Comparison of ENCODE assay signal across 9 mouse cellular contexts in genomic region chr5:143299686-143300085, GRCm38 (mm10). TPM values are rescaled to one million over a fixed set of nuclear protein-coding genes. Genes with fewer than 3 reads are reported as not detected.
DNase-seq lines count a peak whose midpoint lies in the region; ATAC-seq and TF ChIP-seq lines count a peak whose summit lies in the region.
"Had no signal": no experiment of that assay in that cellular context is flagged by ENCODE, and none has a peak within 500 bp of the region (broad histone marks: within the 10 kb centered on the region; RNA-seq: fewer than 3 reads in every experiment).

No protein-coding gene starts in this region.

- H3K4me2 ChIP-seq in heart, embryonic 12.5 days = no peak overlapping the region
- H3K4me2 ChIP-seq: neural tube, embryonic 13.5 days had no signal

- no peak overlapping the region for H3K9ac ChIP-seq in heart, embryonic 12.5 days
- H3K9ac ChIP-seq: neural tube, embryonic 13.5 days had no signal

- H3K36me3 ChIP-seq in heart, embryonic 12.5 days = peaks cover 55% of the 10 kb centered on the region

- peak; percentile 31 to 58 for DNase-seq in heart, postnatal 36 days
- peak; percentile 20 to 31 for DNase-seq in urinary bladder, postnatal 36 days (ENCODE audit: low spot score in 2 of 2)
- DNase-seq in urinary bladder, adult 2 months (ENCODE audit: low spot score) = no peak
- peak; percentile 82 to 88 for DNase-seq in cerebellum, postnatal 10 days
- peak; percentile 40 to 66 for DNase-seq in left cerebral cortex, adult 2 months (ENCODE audit: extremely low spot score in 1 of 2, low spot score in 2 of 2)
- DNase-seq in right cerebral cortex, adult 2 months (ENCODE audit: low spot score in 2 of 2) = peak; percentile 64 to 74
- no peak for DNase-seq in Muller cell, postnatal 12 days (ENCODE audit: inconsistent ontology term)

- 92% methylated on average over 4 of the region's 4 CpGs for WGBS in heart, embryonic 12.5 days

- H3K9me3 ChIP-seq in heart, embryonic 12.5 days (replicated peaks) = peaks cover 4% of the 10 kb centered on the region; the same call in 1 of the 2 replicates
- H3K9me3 ChIP-seq: neural tube, embryonic 13.5 days had no signal

- no peak overlapping the region for H3K27ac ChIP-seq in heart, embryonic 12.5 days (ENCODE audit: poor library complexity, severe bottlenecking)
- no peak overlapping the region for H3K27ac ChIP-seq in left cerebral cortex, adult 2 months
- H3K27ac ChIP-seq: neural tube, embryonic 13.5 days had no signal

- peak; percentile 77 for TF ChIP-seq CTCF in left cerebral cortex, adult 2 months (IDR thresholded peaks at IDR 0.05)

- no peak overlapping the region for H3K4me3 ChIP-seq in heart, embryonic 12.5 days
- no peak overlapping the region for H3K4me3 ChIP-seq in left cerebral cortex, adult 2 months
- H3K4me3 ChIP-seq: neural tube, embryonic 13.5 days had no signal

- peaks cover 16% of the 10 kb centered on the region for H3K4me1 ChIP-seq in heart, embryonic 12.5 days (replicated peaks)

- no peak for ATAC-seq in heart, embryonic 12.5 days (ENCODE audit: insufficient number of reproducible peaks, low FRiP score)

- intact Hi-C loops in heart, postnatal 36 days (cut with DNase I) = loop anchor here (5.0 kb wide), 3 partner anchors 62 to 212 kb away; partner anchors contain the start of gene Zfp12
- intact Hi-C loops in left cerebral cortex, adult 2 months (cut with DNase I) = loop anchor here (5.0 kb wide), 2 partner anchors 47 to 122 kb away; no protein-coding TSS in a partner anchor

- peaks cover 3% of the 10 kb centered on the region for H3K27me3 ChIP-seq in heart, embryonic 12.5 days (replicated peaks)

RNA-seq across cellular contexts. Expression of gene Zfp853, which starts 6.3 kb away (rescaled TPM):
- total RNA-seq in heart, postnatal 36 days (2021) = under 1 TPM; 0.08 to 0.19 TPM
- polyA plus RNA-seq in heart, embryonic 12.5 days (2016; fragmentation: Nextera tagmentation; extraction: Ambion mirVana) = 0.09 TPM in 1 of 2 replicates, not detected in the other
- 0.43 and 0.49 TPM in 2 replicates for polyA plus RNA-seq in urinary bladder, adult 2 months (2012; rRNA removed)
- total RNA-seq in left cerebral cortex, adult 2 months (2021) = 1 to 10 TPM; 5.8 to 7.1 TPM

RNA-seq across cellular contexts. Expression of gene E130309D02Rik, which starts 15.5 kb away (rescaled TPM):
- total RNA-seq in heart, postnatal 36 days (2021) = 10 to 100 TPM; 15.4 to 15.8 TPM
- 26.9 and 27.6 TPM in 2 replicates for polyA plus RNA-seq in heart, embryonic 12.5 days (2016; fragmentation: Nextera tagmentation; extraction: Ambion mirVana)
- 8.4 and 10.6 TPM in 2 replicates for polyA plus RNA-seq in urinary bladder, adult 2 months (2012; rRNA removed)
- 10 to 100 TPM; 24.2 to 25.5 TPM for total RNA-seq in left cerebral cortex, adult 2 months (2021)

RNA-seq across cellular contexts. Expression of gene Zdhhc4, which starts 29.4 kb away (rescaled TPM):
- 10 to 100 TPM; 24.0 to 29.4 TPM for total RNA-seq in heart, postnatal 36 days (2021)
- 51.9 and 56.5 TPM in 2 replicates for polyA plus RNA-seq in heart, embryonic 12.5 days (2016; fragmentation: Nextera tagmentation; extraction: Ambion mirVana)
- polyA plus RNA-seq in urinary bladder, adult 2 months (2012; rRNA removed) = 55.0 and 65.8 TPM in 2 replicates
- total RNA-seq in left cerebral cortex, adult 2 months (2021) = 10 to 100 TPM; 41.8 to 42.3 TPM

RNA-seq across cellular contexts. Expression of gene Zfp316, which starts 29.9 kb away (rescaled TPM):
- total RNA-seq in heart, postnatal 36 days (2021) = 1 to 10 TPM; 5.1 to 6.0 TPM
- polyA plus RNA-seq in heart, embryonic 12.5 days (2016; fragmentation: Nextera tagmentation; extraction: Ambion mirVana) = 4.6 and 4.9 TPM in 2 replicates
- 3.2 and 5.9 TPM in 2 replicates for polyA plus RNA-seq in urinary bladder, adult 2 months (2012; rRNA removed)
- 10 to 100 TPM; 20.0 to 23.4 TPM for total RNA-seq in left cerebral cortex, adult 2 months (2021)

RNA-seq across cellular contexts. Expression of gene Grid2ip, which starts 57.5 kb away (rescaled TPM):
- not detected for total RNA-seq in heart, postnatal 36 days (2021)
- 0.14 and 0.51 TPM in 2 replicates for polyA plus RNA-seq in heart, embryonic 12.5 days (2016; fragmentation: Nextera tagmentation; extraction: Ambion mirVana)
- 0.44 and 0.46 TPM in 2 replicates for polyA plus RNA-seq in urinary bladder, adult 2 months (2012; rRNA removed)
- total RNA-seq in left cerebral cortex, adult 2 months (2021) = 1 to 10 TPM; 2.2 to 2.7 TPM

Comparison
In these comparisons a context has a peak if more than half of its experiments do, and no peak if none do; other contexts are left out.
1. DNase-seq: peak in heart, postnatal 36 days (2 of 2), urinary bladder, postnatal 36 days (2 of 2), cerebellum, postnatal 10 days (2 of 2), left cerebral cortex, adult 2 months (2 of 2) and right cerebral cortex, adult 2 months (2 of 2); none in urinary bladder, adult 2 months (single experiment) and Muller cell, postnatal 12 days (single experiment).
2. RNA of gene Zfp853, which starts 6.3 kb away (total RNA-seq): 5.8 to 7.1 TPM in left cerebral cortex, adult 2 months; 0.08 to 0.19 TPM in heart, postnatal 36 days; every median in the first group is over 4 times any median in the second.